Mouse (Mus musculus) adrenal gland, postnatal 0 days (tissue): Measurements from ENCODE around the gene Lrch2. TPM values are rescaled to one million over a fixed set of nuclear protein-coding genes. Genes with fewer than 3 reads are reported as not detected.

Experiments used
- polyA plus RNA-seq: library from polyadenylated mRNA; unstranded; fragments of >200 nt; fragmentation: Nextera tagmentation; extraction: Ambion mirVana; gene quantifications from 2 replicates; pipeline ENCODE4 v1.2.1, GENCODE M21; 2015

Lrch2 gene
- 4.4 and 5.4 TPM in 2 replicates for polyA plus RNA-seq

DNA sequence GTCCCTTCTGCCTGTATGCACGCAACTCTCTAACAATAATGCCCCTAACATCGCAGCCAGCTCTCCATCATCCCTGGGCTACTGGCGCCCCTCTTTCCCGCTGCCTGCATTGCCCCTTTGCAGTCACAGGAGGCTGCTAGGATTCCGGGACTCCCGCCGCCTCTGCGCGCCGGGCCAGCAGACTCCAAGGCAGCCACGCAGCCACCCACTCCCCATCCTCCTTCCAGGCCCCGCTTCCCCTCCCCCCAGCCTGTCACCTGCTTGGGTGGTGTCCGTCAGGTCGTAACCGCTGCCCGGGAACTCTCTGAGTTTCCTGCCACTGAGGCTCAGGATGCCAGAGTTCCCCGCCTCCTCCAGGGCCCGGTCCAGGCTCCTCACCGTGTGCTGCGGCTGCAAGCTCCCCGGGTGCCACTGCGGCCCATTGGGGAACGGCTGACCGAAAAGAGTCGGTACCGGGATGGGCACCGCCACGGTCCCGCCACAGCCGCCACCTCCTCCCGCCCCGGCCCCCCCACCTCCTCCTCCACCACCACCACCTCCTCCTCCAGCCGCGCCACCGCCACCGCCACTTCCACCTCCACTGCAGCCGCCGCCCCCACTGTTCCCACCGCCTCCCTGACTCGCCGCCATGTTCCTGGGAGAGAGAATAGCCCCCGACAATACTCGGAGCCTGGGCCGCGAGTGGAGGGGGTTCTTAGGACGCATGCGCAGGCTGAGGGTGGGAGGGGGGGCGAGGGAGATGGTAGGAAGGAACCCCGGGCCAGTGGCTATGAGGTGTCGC, at the start of gene Lrch2:
TSS of gene Lrch2 (minus strand) at position 661 of the 781 bp plus-strand sequence.

GRCm38 (mm10) chrX:147453610-147454009, 100.3 kb downstream of the Lrch2 start, which contains the start of gene Vmn1r239-ps:
Gene Vmn1r239-ps (minus strand): TSS chrX:147453710.

DNA sequence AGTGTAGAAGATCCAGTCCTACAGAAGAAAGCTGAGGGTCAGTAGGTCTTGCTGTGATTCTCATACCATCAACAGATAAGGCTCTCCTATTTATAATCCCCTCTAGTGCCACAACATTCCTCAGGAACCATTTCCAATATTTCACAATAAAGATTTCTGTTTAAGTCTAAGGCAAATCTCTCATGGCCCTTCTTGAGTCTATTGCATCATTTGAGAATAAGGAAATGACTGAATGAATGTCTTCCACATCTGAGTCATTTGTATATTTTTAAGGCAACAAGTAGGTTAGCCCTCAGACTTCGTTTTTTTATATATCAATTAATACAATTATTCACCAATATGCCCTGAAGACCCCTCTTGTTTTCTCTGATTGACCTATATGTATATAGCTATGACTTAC, 124.8 kb downstream of the Lrch2 start, which contains the start of gene Il13ra2:
TSS of gene Il13ra2 (minus strand) at position 64 of the 400 bp plus-strand sequence.

Other genes with a start within 250 kb of the Lrch2 start
- 0.14 TPM in 1 of 2 replicates, not detected in the other for gene Il13ra2, start 124.9 kb downstream of the Lrch2 start, polyA plus RNA-seq
- gene Vmn1r239-ps, start 100.4 kb downstream of the Lrch2 start, polyA plus RNA-seq = not detected in 2 replicates
- gene Gm15128, start 211.9 kb upstream of the Lrch2 start, polyA plus RNA-seq = not detected in 2 replicates